Mouse (Mus musculus) urinary bladder, postnatal 25 days (tissue): ENCODE data around the gene Itpk1.

Experiments used
- DNase-seq: peaks from one replicate; pipeline ENCODE4 v3.0.0; 2022; ENCODE audit warnings: low spot score

Gene Itpk1

GRCm38 (mm10) chr12:102691180-102691579, 13.6 kb downstream of the Itpk1 start:
- DNase-seq: no peak

- DNase-seq: no peak
Observed at GRCm38 (mm10) chr12:102689773-102690563, 14.8 kb downstream of the Itpk1 start.

- no peak for DNase-seq
Observed at GRCm38 (mm10) chr12:102686321-102686720, 18.4 kb downstream of the Itpk1 start.

DNA sequence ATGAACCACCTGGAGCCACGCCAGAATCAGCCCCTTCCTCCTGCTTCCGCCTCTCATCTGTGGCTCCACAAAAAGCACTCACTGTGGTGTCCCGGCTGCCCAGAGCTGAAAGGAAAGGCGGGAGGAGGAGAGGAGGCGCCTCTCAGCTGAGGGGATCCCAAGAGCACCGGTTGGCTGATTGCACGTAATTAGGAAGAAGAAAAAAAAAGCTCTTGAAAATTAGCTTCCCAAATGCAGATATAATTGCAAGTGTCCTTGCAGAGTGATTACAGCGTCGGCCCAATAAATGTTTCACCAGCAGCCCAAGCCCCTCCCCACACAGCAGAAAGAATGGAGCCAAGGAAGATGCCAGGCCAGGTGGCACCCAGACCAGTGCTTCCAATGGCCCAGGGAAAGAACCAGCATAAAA, 19.2 kb downstream of the Itpk1 start:
- DNase-seq: no peak

DNA sequence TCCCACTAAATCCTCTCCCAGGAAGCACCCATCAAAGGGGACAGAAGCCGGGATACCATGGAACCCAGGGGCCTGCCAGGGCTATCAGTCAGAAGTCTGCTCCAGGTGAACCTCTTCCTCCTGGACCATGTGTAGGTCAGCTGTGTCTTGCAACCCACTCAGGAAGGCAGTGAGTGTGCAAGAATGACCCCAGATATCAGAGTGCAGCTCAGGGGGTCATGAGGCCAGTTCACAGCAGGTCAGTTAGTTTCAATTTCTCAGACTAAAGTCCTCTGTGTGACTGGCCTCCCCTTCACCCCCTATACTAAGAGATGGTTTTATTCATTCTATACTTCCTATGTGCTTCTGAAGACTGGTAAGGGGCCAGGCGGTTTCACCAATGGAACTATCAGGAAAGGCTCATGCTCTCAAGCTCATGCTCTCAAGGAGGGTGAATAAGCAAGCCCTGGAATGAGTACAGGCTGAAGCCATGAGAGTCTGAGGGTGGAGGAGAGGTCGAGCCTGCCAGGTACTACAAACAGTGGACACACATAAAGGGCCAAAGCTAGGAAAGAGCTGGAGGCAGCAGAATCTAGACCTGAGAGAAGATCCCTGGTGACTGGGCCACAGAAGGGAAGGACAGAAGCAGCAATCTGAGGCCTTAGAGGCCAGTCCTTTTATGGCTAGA, 19.9 kb downstream of the Itpk1 start:
- DNase-seq: no peak

GRCm38 (mm10) chr12:102683979-102684378, 20.8 kb downstream of the Itpk1 start:
- DNase-seq: no peak

GRCm38 (mm10) chr12:102683438-102683837, 21.3 kb downstream of the Itpk1 start:
- DNase-seq: no peak

GRCm38 (mm10) chr12:102682722-102683299, 21.9 kb downstream of the Itpk1 start:
- DNase-seq: no peak

DNA sequence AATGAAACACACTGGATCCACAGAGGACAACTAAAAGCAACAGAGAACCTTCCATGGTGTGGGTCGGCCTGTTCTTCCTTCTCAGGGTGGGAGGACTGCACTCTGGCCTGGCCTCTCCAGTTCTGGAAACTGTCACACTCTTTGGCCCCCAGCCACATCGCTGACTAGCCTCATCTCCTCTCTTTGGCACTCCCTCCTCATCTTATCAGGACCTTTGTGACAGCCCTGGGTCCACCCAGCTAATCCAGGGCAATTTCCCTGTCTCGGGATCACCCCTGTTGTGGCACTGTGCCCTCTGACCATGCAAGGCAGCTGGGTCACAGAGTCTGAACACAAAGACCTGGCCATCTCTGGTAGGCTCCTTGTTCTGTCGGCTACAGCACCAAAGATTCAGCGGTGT, 22.6 kb downstream of the Itpk1 start:
- no peak for DNase-seq

- DNase-seq: no peak
Observed at GRCm38 (mm10) chr12:102681590-102681989, 23.1 kb downstream of the Itpk1 start.

DNA sequence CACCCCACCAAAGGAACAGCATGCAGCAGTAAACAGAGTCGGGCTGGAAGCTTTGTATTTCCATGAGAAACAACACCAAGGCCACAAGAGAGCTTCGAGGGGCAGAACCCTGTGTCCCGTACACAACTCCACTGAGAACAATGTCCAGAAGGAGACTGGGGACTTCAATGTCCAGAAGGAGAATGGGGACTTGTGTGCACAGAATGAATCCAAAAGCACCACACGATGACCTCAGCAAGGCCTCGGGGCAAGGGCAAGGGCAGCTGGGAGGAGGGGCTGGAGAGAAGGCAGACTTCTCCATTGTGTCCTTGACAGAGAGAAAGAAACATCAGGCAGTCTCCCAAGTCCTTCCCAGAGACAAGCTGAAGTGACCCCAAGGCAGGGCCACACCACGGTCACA, 25.9 kb downstream of the Itpk1 start:
- DNase-seq: no peak

GRCm38 (mm10) chr12:102677089-102677488, 27.6 kb downstream of the Itpk1 start:
- DNase-seq: no peak

DNA sequence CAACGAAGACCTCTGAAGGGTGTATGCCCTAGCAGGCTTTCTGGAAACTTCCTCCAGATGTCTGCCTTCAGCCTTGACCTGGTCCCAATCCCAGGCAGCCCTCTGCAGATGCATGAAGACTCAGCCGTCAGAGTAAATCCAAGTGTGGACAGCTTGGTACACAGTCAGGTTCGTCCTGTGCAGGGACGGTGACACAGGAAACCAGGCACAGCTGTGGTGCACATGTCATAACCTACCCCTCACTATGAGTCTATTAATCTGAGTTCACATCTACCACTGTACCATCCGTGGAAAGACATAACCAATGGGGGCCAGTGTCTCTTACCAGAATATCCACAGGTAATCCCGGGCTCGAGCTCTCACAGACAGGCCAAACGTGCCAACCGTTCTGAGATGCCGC, 30.2 kb downstream of the Itpk1 start:
- no peak for DNase-seq

GRCm38 (mm10) chr12:102674123-102674522, 30.6 kb downstream of the Itpk1 start:
- DNase-seq: no peak

DNA sequence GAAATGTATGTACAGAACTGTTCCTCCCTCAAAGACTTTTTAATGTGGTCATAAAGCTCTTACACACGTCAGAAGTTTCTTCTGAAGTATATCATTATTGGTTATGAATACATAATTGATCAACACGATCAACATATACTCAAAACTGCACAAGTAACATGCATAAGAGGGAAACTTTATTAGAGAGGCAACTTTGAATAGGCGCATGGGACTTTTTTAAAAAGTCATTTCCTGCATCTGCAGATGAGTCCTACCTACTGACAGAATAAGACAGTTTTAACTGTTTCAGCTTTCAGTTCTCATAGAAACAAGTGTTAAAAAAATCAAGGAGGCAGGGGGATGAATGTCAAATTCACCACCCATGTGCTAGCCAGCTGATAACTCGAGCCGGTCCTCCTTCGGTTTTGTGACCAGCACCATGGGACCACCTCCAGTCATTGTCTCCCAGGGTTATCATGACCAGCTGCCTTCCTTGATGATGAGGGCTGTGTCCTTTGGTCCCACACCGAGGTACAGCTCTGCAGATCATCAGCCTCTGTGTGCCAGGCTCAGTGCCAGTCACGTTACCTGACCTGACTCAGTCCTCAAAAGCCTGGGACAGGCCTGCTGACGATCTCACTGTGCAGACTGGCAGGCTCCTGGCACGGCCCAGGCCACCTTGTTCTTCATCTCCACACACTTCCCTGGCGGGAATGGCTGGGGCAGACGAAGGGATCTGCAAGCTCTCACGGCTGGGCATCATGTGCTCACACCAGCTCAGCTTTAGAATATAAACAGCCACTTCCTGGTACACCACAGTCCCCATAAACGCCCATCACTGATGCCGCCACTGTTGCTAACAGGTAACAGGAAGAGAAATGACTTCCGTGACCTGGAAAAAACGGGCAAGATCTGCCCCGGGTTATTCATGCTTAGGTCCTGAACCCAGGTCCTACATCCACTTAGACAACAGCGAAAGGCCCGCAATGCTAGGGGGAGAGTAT, 31.6 kb downstream of the Itpk1 start:
- no peak for DNase-seq

DNA sequence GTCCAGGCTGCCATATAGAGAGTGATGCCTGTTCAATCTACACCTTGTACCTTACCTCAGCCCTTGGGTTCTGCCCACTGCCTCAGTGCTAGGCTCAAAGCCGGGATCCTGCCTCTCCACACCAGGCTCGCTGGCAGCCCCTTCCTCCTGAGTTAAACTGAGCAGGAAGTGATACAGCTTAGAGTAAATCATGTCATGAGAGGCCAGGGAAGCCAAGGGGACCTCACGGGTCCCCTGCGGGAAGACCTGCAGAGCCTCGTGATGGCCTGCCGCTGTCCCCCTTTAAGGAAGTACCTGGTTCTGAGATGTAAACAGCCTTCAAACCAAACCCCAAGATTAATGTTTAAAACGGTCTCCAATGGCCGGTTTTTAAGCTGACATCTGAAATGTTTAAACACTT, 32.6 kb downstream of the Itpk1 start:
- DNase-seq: no peak

GRCm38 (mm10) chr12:102670848-102671247, 33.9 kb downstream of the Itpk1 start:
- DNase-seq: no peak

DNA sequence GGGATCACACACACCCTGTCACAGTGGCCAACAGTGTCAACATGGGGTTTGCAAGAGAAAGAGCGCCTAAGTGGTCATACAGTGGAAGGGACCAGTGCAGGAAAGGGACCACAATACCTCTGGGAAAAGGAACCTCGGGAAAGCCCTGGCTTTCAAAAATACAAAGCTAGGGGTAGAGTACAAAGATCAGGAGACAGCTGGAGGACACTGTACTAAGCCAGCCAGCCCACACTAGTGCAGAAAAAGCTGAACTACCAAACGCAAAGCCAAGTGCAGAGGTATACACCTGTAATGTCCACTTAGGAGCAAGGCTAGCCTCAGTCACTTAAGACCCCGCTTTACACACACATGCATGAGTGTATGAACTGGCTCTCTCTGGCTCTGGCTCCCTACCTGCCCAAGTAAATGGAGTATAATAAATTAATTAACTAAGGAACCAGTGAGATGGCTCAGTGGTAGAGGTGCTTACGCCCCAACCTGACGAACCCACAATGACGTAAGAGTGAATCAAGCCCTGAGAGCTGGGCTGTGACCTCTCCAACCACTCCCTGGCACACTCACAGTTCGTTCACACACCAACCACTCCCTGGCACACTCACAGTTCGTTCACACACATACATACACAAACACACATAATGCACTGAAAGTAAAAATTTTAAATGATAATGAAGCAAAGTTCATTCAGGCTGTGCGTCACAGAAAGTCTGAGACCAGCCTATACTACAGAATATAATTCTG, 39.1 kb downstream of the Itpk1 start:
- no peak for DNase-seq

DNA sequence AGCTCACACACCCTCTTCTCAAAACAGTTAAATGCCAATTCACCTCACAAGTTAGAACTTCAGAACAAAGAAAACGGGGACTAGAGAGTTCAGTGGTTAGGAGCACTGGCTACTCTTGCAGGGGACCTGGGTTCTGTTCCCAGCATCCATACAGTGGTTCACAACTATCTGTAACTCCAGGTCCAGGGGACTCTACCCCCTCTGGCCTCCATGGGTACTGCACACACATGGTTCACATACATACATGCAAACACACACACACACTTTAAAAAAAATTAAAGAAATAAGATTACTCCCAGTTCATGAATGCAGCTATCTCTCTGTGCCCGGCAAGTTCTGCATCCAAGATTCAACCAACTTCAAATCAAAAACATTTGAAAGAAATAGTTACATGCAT, 40.7 kb downstream of the Itpk1 start:
- DNase-seq: no peak

DNA sequence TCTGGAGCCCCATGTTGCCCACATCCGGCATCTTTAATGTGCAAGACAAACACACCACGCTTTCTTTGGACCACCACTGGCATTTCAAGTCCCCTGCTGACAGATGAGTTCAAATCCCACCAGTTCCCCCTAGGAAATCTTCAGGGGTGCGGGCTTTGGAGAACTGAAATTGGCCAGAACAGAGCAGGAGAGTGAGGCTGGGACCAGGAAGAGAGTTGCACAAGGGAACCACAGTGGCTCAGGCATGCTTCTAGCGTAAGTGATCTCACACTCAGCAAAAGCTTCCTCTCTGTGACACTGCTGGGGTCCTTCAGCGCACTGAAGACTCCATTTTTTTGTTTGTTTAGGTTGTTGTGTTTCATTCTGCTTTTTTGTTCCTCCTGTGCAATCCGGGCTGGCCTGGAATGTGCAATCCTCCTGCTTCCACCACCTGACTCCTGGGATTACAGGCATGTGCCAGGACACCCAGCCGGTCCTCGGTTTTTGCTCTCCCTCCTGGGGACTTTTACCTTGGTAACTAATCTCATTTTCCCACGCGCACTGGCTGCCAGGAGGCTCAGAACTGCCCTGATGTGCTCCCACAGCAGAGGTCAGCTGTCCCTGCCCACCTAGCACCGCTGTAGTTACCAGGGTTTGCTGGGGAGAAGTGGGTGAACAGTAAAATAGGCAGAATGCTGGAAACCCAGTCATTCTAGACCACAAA, 41.2 kb downstream of the Itpk1 start:
- DNase-seq: no peak

GRCm38 (mm10) chr12:102661772-102662171, 43.0 kb downstream of the Itpk1 start:
- DNase-seq: no peak
